Mouse (Mus musculus) stomach, postnatal 0 days (tissue): ENCODE measurements at regions not wholly inside any gene's neighbourhood (a gene's known extent, or its start where the extent isn't known, plus 50 kb on each side); places are given as distances from the start of the nearest gene placed in this dataset.

Experiments
- CTCF ChIP-seq: IDR thresholded peaks from 2 replicates; pipeline ENCODE4 v1.5.1; 2016; ENCODE audit warnings: antibody characterized with exemption, low read depth, mild to moderate bottlenecking, moderate library complexity
- EP300 ChIP-seq: optimal IDR thresholded peaks from 2 replicates; pipeline ENCODE3; 2016; ENCODE audit warnings: antibody characterized with exemption

DNA sequence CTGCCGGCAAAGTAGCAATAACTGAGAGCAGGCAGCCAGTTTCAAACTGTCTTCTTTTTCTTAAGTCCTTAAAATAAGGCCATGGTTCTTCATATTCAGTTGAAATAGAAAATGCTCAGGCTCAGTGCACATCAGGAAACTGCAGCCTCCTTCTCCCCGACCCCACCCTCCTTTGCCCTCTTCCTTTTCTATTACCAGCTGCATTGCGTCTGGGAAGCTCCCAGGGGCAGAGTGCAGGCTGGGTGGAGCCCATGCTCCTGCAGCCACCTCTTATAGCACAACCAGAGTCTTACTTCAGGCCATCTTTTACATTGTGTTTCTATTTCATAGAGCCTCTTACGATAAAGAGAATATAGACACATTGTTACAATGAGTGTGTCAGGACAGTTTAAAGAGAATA is 288.2 kb downstream of the Hace1 start:
- TF ChIP-seq CTCF (no peak), EP300 (no peak)
